In genomic region chr8:125909661-125910364, GRCm38 (mm10) we compare ENCODE assay signal across 9 mouse cellular contexts. TPM values are rescaled to one million over a fixed set of nuclear protein-coding genes. Genes with fewer than 3 reads are reported as not detected.
A peak's percentile ranks its signal among the peaks of the same experiment; 100 is the strongest.
DNase-seq lines count a peak whose midpoint lies in the region; ATAC-seq and TF ChIP-seq lines count a peak whose summit lies in the region.
"Had no signal": no experiment of that assay in that cellular context is flagged by ENCODE, and none has a peak within 500 bp of the region (broad histone marks: within the 10 kb centered on the region; RNA-seq: fewer than 3 reads in every experiment).

No protein-coding gene starts in this region.

- peaks cover 12% of the 10 kb centered on the region for H3K4me1 ChIP-seq in liver, adult 2 months (ENCODE audit: control insufficient read depth, insufficient read depth, low read length)
- H3K4me1 ChIP-seq in heart, embryonic 10.5 days, result peaks cover 18% of the 10 kb centered on the region
- H3K4me1 ChIP-seq in lung, postnatal 0 days (ENCODE audit: insufficient read depth, low read depth, low read length), result 0 out of 2 replicates have a peak, but pooled peaks cover 3% of the 10 kb centered on the region
- H3K4me1 ChIP-seq in stomach, postnatal 0 days (replicated peaks; ENCODE audit: control insufficient read depth, insufficient read depth), result peaks cover 2% of the 10 kb centered on the region; the same call in 1 of the 2 replicates

- peak; percentile 94 for ATAC-seq in lung, postnatal 0 days
- peak; percentile 95 for ATAC-seq in stomach, postnatal 0 days (ENCODE audit: low FRiP score, low TSS enrichment)

- TF ChIP-seq CTCF in liver, adult 2 months (IDR thresholded peaks at IDR 0.05; ENCODE audit: low read depth, low read length), result no peak
- TF ChIP-seq CTCF in lung, postnatal 0 days (IDR thresholded peaks at IDR 0.05), result no peak
- TF ChIP-seq CTCF in stomach, postnatal 0 days (IDR thresholded peaks at IDR 0.05; ENCODE audit: low read depth), result no peak; the same call in 1 of the 2 replicates

- H3K9ac ChIP-seq in liver, adult 2 months (ENCODE audit: low read depth, low read length), result peak overlapping the region; percentile 52
- H3K9ac ChIP-seq in lung, postnatal 0 days (replicated peaks; ENCODE audit: low read depth), result no peak overlapping the region
- H3K9ac ChIP-seq in stomach, postnatal 0 days (ENCODE audit: low read length), result peak overlapping the region; percentile 59

- 0 out of 2 replicates have a peak, but pooled peaks have one; percentile 7 for TF ChIP-seq EP300 in lung, postnatal 0 days (IDR thresholded peaks at IDR 0.05)
- TF ChIP-seq EP300 in stomach, postnatal 0 days (optimal IDR thresholded peaks at IDR 0.05), result no peak

- WGBS in liver, adult 2 months, result 2% methylated on average over 30 of the region's 30 CpGs
- WGBS in heart, embryonic 10.5 days, result 4% methylated on average over 30 of the region's 30 CpGs
- WGBS in lung, postnatal 0 days, result 2% methylated on average over 28 of the region's 30 CpGs
- 5% methylated on average over 30 of the region's 30 CpGs for WGBS in stomach, postnatal 0 days

- H3K27ac ChIP-seq in liver, adult 2 months (replicated peaks; ENCODE audit: insufficient read depth, low read depth, low read length), result peak overlapping the region; percentile 75
- H3K27ac ChIP-seq in heart, embryonic 10.5 days, result peak overlapping the region; percentile 62
- H3K27ac ChIP-seq in lung, postnatal 0 days (ENCODE audit: low read length), result peak overlapping the region; percentile 64
- peak overlapping the region; percentile 78; the same call in 1 of the 2 replicates for H3K27ac ChIP-seq in stomach, postnatal 0 days (replicated peaks)

- DNase-seq in liver, adult 2 months (ENCODE audit: extremely low read depth, low read depth, low spot score), result peak; percentile 99
- no peak for DNase-seq in liver
- no peak for DNase-seq in heart, embryonic 10.5 days (ENCODE audit: low spot score)
- peak; percentile 97 for DNase-seq in kidney, adult 9 months
- peak; percentile 94 for DNase-seq in lung, postnatal 0 days (ENCODE audit: low spot score)
- peak; percentile 93 for DNase-seq in stomach, postnatal 0 days (ENCODE audit: low spot score)
- no peak for DNase-seq in cerebellum, adult 11 months
- no peak for DNase-seq in right cerebral cortex, adult 18-20 months

- H3K27me3 ChIP-seq in liver, adult 2 months (ENCODE audit: control insufficient read depth, insufficient read depth, low read length), result no peaks in the 10 kb centered on the region
- peaks cover 77% of the 10 kb centered on the region for H3K27me3 ChIP-seq in heart, embryonic 10.5 days (ENCODE audit: insufficient read depth, poor library complexity, severe bottlenecking)
- H3K27me3 ChIP-seq in lung, postnatal 0 days (replicated peaks; ENCODE audit: insufficient read depth, low read length), result peaks cover 21% of the 10 kb centered on the region
- peaks cover 5% of the 10 kb centered on the region; the same call in 1 of the 2 replicates for H3K27me3 ChIP-seq in stomach, postnatal 0 days (ENCODE audit: control insufficient read depth, insufficient read depth, low read length)

- H3K4me3 ChIP-seq in liver, adult 2 months (ENCODE audit: insufficient read depth, low read depth, low read length), result peak overlapping the region; percentile 48
- H3K4me3 ChIP-seq in heart, embryonic 10.5 days, result peak overlapping the region; percentile 75
- H3K4me3 ChIP-seq in lung, postnatal 0 days (ENCODE audit: low read depth, low read length), result peak overlapping the region; percentile 47
- peak overlapping the region; percentile 54 for H3K4me3 ChIP-seq in stomach, postnatal 0 days (ENCODE audit: low read depth, low read length)

- H3K79me2 ChIP-seq in liver, adult 2 months (ENCODE audit: control insufficient read depth, insufficient read depth, low read length), result peaks cover 3% of the 10 kb centered on the region

- no peaks in the 10 kb centered on the region for H3K36me3 ChIP-seq in liver, adult 2 months (ENCODE audit: control insufficient read depth, insufficient read depth, low read length)
- no peaks in the 10 kb centered on the region for H3K36me3 ChIP-seq in heart, embryonic 10.5 days
- no peaks in the 10 kb centered on the region for H3K36me3 ChIP-seq in lung, postnatal 0 days (ENCODE audit: insufficient read depth, low read length)
- H3K36me3 ChIP-seq in stomach, postnatal 0 days (ENCODE audit: control insufficient read depth, insufficient read depth, low read length), result no peaks in the 10 kb centered on the region

- TF ChIP-seq POLR2A in liver, adult 2 months (IDR thresholded peaks at IDR 0.05; ENCODE audit: extremely low read depth, insufficient read depth, low read length), result no peak

- peak overlapping the region; percentile 82 for H3K4me2 ChIP-seq in lung, postnatal 0 days (replicated peaks; ENCODE audit: low read depth, low read length)
- peak overlapping the region; percentile 92 for H3K4me2 ChIP-seq in stomach, postnatal 0 days (replicated peaks; ENCODE audit: low read depth)

- no peaks in the 10 kb centered on the region for H3K9me3 ChIP-seq in heart, embryonic 10.5 days
- H3K9me3 ChIP-seq in lung, postnatal 0 days (ENCODE audit: low read length), result no peaks in the 10 kb centered on the region
- H3K9me3 ChIP-seq in stomach, postnatal 0 days (ENCODE audit: control insufficient read depth, low read length), result no peaks in the 10 kb centered on the region

RNA-seq across cellular contexts. Expression of gene Map3k21, which starts 0.4 kb away (rescaled TPM):
- 3.9 and 4.7 TPM in 2 replicates for total RNA-seq in liver, adult 2 months (2014; rRNA removed)
- polyA plus RNA-seq in liver, adult 2 months (2012; rRNA removed), result 2.6 and 2.8 TPM in 2 replicates
- 0.09 and 0.15 TPM in 2 replicates for polyA plus RNA-seq in heart, embryonic 10.5 days (2016; fragmentation: Nextera tagmentation; extraction: Ambion mirVana)
- polyA plus RNA-seq in lung, postnatal 0 days (2015; fragmentation: Nextera tagmentation; extraction: Ambion mirVana), result 0.74 and 0.76 TPM in 2 replicates
- 1.1 and 1.2 TPM in 2 replicates for polyA plus RNA-seq in stomach, postnatal 0 days (2015; fragmentation: Nextera tagmentation; extraction: Ambion mirVana)
- total RNA-seq: MEL had no signal

RNA-seq across cellular contexts. Expression of gene Pcnx2, which starts 11.7 kb away (rescaled TPM):
- 0.07 TPM in 1 of 2 replicates, not detected in the other for total RNA-seq in liver, adult 2 months (2014; rRNA removed)
- polyA plus RNA-seq in liver, adult 2 months (2012; rRNA removed), result 0.05 and 0.21 TPM in 2 replicates
- 0.17 and 0.44 TPM in 2 replicates for polyA plus RNA-seq in heart, embryonic 10.5 days (2016; fragmentation: Nextera tagmentation; extraction: Ambion mirVana)
- 0.18 and 0.31 TPM in 2 replicates for polyA plus RNA-seq in lung, postnatal 0 days (2015; fragmentation: Nextera tagmentation; extraction: Ambion mirVana)
- polyA plus RNA-seq in stomach, postnatal 0 days (2015; fragmentation: Nextera tagmentation; extraction: Ambion mirVana), result 0.17 and 0.22 TPM in 2 replicates
- total RNA-seq: MEL had no signal

Comparison
In these comparisons a context has a peak if more than half of its experiments do, and no peak if none do; other contexts are left out.
1. DNase-seq: peak in liver, adult 2 months (single experiment), kidney, adult 9 months (single experiment), lung, postnatal 0 days (single experiment) and stomach, postnatal 0 days (single experiment); none in liver (single experiment), heart, embryonic 10.5 days (single experiment), cerebellum, adult 11 months (single experiment) and right cerebral cortex, adult 18-20 months (single experiment).
2. Peak in every context shown above with its lines, with median percentiles within 50 percentile points of each other: H3K27ac ChIP-seq and H3K4me3 ChIP-seq.